Mouse (Mus musculus) C2C12 (cell line): ENCODE measurements around the gene Pld2.

Experiments used
- CEBPB ChIP-seq: IDR thresholded peaks from one replicate; pipeline ENCODE4 v1.6.1; 2011; ENCODE audit warnings: low read depth, mild to moderate bottlenecking, control low read depth, moderate library complexity
- CTCF ChIP-seq: IDR thresholded peaks from one replicate; pipeline ENCODE4 v1.5.1; 2011; ENCODE audit not compliant: control insufficient read depth, insufficient read depth, insufficient read length
- MAX ChIP-seq: IDR thresholded peaks from one replicate; pipeline ENCODE4 v1.6.1; 2011; ENCODE audit warnings: mild to moderate bottlenecking, control low read depth
- MYOD1 ChIP-seq: IDR thresholded peaks from one replicate; pipeline ENCODE4 v1.6.1; 2011; ENCODE audit warnings: low read depth; ENCODE audit not compliant: control insufficient read depth, insufficient read length
- MYOG ChIP-seq: IDR thresholded peaks from one replicate; pipeline ENCODE4 v1.6.1; 2011; ENCODE audit not compliant: control insufficient read depth, insufficient read length; ENCODE audit errors: extremely low read depth
- USF1 ChIP-seq: IDR thresholded peaks from one replicate; pipeline ENCODE4 v1.6.1; 2011; ENCODE audit warnings: low read depth, mild to moderate bottlenecking, control low read depth, moderate library complexity

DNA sequence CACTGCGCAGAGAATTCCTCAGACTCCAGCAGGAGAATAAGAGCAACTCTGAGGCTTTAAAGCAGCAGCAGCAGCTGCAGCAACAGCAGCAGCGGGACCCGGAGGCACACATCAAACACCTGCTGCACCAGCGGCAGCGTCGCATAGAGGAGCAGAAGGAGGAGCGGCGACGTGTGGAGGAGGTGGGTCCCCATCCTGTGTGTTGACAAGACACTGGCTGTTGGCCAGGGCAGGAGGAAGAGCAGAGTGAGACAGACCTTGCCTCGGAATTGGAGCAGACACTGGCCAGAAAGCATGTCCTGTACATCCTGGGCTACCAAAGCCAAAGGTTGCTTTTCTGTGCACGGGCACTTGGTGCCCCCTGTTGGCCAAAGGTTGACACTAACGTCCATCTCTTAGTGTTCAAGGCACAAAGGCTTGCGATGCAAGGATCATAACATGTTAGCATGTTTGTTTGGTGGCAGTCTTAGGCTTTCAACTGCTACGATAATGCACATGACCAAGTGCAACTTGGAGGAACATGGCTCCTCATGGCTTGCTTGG lies 65.2 kb downstream of the Pld2 start:
- TF ChIP-seq CTCF, result peak; percentile 76
- TF ChIP-seq USF1, result no peak
- no peak for TF ChIP-seq CEBPB
- peak; percentile 57 for TF ChIP-seq MAX
- TF ChIP-seq MYOG, result no peak
- TF ChIP-seq MYOD1, result no peak
